Mouse (Mus musculus): Measurements from ENCODE around the gene Rcn1. TPM values are rescaled to one million over a fixed set of nuclear protein-coding genes. Genes with fewer than 3 reads are reported as not detected.

Gene Rcn1
- polyA plus RNA-seq, 1 experiment from 2014 or later: 39.6 TPM

DNA sequence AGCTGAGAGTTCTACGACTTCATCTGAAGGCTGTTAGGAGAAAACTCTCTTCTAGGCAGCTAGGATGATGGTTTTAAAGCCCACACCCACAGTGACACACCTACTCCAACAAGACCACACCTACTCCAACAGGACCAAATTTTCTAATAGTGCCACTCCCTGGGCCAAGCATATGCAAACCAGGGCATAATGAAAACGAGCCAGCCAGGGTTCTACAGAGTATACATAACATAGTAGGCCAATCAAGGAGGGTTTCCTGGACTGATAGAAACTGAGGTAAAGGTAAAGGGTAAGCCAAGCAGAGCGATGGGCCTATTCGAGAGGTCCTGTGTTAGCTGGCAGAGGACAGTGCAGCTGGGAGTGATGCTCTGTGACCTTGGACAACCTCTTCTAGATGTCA, 1.4 kb upstream of the Rcn1 start:
- Histone ChIP-seq H3K4me1 (ENCODE audit: control insufficient read depth, insufficient read depth, low read length) (peaks cover 15% of the 10 kb centered on the region), H3K27ac (ENCODE audit: low read depth, low read length) (no peak overlapping the region), H3K4me3 (ENCODE audit: low read depth, low read length) (no peak overlapping the region), H3K27me3 (replicated peaks; ENCODE audit: control insufficient read depth, insufficient read depth, low read length) (no peaks in the 10 kb centered on the region), H3K9me3 (replicated peaks; ENCODE audit: control insufficient read depth, low read length) (no peaks in the 10 kb centered on the region), H3K9ac (ENCODE audit: low read length) (no peak overlapping the region), H3K36me3 (ENCODE audit: control insufficient read depth, insufficient read depth, low read length) (no peaks in the 10 kb centered on the region), H3K4me2 (ENCODE audit: low read length) (no peak overlapping the region)
- DNase-seq (ENCODE audit: low spot score) (no peak), ATAC-seq (no peak)
- WGBS: 89% methylated on average over 4 of the region's 4 CpGs

DNA sequence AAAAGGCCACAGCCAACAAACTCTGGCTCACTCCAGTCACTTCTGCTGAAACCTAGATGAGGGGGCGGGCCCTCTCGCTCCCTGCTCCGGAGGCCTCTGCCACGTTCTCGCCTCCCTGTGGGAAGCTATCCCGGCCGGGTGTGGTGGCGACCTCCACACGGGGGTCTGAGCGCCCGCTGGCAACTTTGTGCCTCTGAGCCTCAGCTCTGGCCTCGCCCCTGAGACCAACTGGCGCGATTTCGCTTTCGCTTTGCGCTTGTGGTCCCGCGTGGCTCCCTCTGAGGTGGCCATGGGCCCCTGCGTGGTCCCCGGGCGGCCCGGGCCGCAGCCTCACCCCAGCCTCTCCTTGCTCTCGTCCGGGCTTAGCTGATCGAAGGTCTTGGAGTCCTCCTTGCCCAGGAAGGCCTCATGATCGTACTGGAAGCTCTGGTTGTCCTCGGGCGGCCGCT, 459 bp downstream of the Rcn1 start:
- Histone ChIP-seq H3K36me3 (ENCODE audit: control insufficient read depth, insufficient read depth, low read length) (peaks cover 5% of the 10 kb centered on the region; the same call in 1 of the 2 replicates), H3K4me1 (ENCODE audit: control insufficient read depth, insufficient read depth, low read length) (peaks cover 15% of the 10 kb centered on the region), H3K27ac (ENCODE audit: low read depth, low read length) (peak overlapping the region; percentile 88), H3K4me2 (ENCODE audit: low read length) (peak overlapping the region; percentile 95), H3K9ac (ENCODE audit: low read length) (peak overlapping the region; percentile 85), H3K4me3 (ENCODE audit: low read depth, low read length) (peak overlapping the region; percentile 67), H3K27me3 (replicated peaks; ENCODE audit: control insufficient read depth, insufficient read depth, low read length) (no peaks in the 10 kb centered on the region), H3K9me3 (replicated peaks; ENCODE audit: control insufficient read depth, low read length) (no peaks in the 10 kb centered on the region)
- peak; percentile 52 for ATAC-seq
- DNase-seq (ENCODE audit: low spot score): peak; percentile 51
- under 1% methylated on average over 31 of the region's 31 CpGs for whole genome bisulfite sequencing

- peak overlapping the region; percentile 85; the same call in 1 of the 2 replicates for H3K9ac ChIP-seq (ENCODE audit: low read length)
Measured at GRCm38 (mm10) chr2:105397446-105398211, 1.5 kb downstream of the Rcn1 start.

GRCm38 (mm10) chr2:105396066-105396465, 3.1 kb downstream of the Rcn1 start:
- ATAC-seq: no peak
- Histone ChIP-seq H3K9me3 (replicated peaks; ENCODE audit: control insufficient read depth, low read length) (no peaks in the 10 kb centered on the region), H3K9ac (ENCODE audit: low read length) (no peak overlapping the region), H3K4me2 (ENCODE audit: low read length) (no peak overlapping the region), H3K4me1 (ENCODE audit: control insufficient read depth, insufficient read depth, low read length) (peaks cover 15% of the 10 kb centered on the region), H3K36me3 (ENCODE audit: control insufficient read depth, insufficient read depth, low read length) (peaks cover 23% of the 10 kb centered on the region), H3K27ac (ENCODE audit: low read depth, low read length) (no peak overlapping the region), H3K4me3 (ENCODE audit: low read depth, low read length) (no peak overlapping the region), H3K27me3 (replicated peaks; ENCODE audit: control insufficient read depth, insufficient read depth, low read length) (no peaks in the 10 kb centered on the region)
- 96% methylated on average over 9 of the region's 9 CpGs for WGBS
- DNase-seq (ENCODE audit: low spot score): no peak

More at GRCm38 (mm10) chr2:105397446-105398211, 1.5 kb downstream of the Rcn1 start:
- no peak for DNase-seq (ENCODE audit: low spot score)
- Histone ChIP-seq H3K4me2 (ENCODE audit: low read length) (peak overlapping the region; percentile 95), H3K9me3 (replicated peaks; ENCODE audit: control insufficient read depth, low read length) (no peaks in the 10 kb centered on the region), H3K4me1 (ENCODE audit: control insufficient read depth, insufficient read depth, low read length) (peaks cover 15% of the 10 kb centered on the region), H3K27ac (ENCODE audit: low read depth, low read length) (no peak overlapping the region), H3K36me3 (ENCODE audit: control insufficient read depth, insufficient read depth, low read length) (peaks cover 15% of the 10 kb centered on the region), H3K27me3 (replicated peaks; ENCODE audit: control insufficient read depth, insufficient read depth, low read length) (no peaks in the 10 kb centered on the region), H3K4me3 (ENCODE audit: low read depth, low read length) (peak overlapping the region; percentile 67)
- 14% methylated on average over 5 of the region's 5 CpGs for WGBS
- ATAC-seq: no peak

- no peak for ATAC-seq
- no peak overlapping the region for H3K4me3 ChIP-seq (ENCODE audit: low read depth, low read length)
- 88% methylated on average over 4 of the region's 4 CpGs for WGBS
- no peaks in the 10 kb centered on the region for H3K9me3 ChIP-seq (replicated peaks; ENCODE audit: control insufficient read depth, low read length)
- no peak overlapping the region for H3K27ac ChIP-seq (ENCODE audit: low read depth, low read length)
- no peak overlapping the region for H3K9ac ChIP-seq (ENCODE audit: low read length)
- peaks cover 15% of the 10 kb centered on the region for H3K4me1 ChIP-seq (ENCODE audit: control insufficient read depth, insufficient read depth, low read length)
- H3K4me2 ChIP-seq (ENCODE audit: low read length): no peak overlapping the region
- H3K27me3 ChIP-seq (replicated peaks; ENCODE audit: control insufficient read depth, insufficient read depth, low read length): no peaks in the 10 kb centered on the region
- DNase-seq (ENCODE audit: low spot score): no peak
- peaks cover 35% of the 10 kb centered on the region for H3K36me3 ChIP-seq (ENCODE audit: control insufficient read depth, insufficient read depth, low read length)
Measured at GRCm38 (mm10) chr2:105394375-105394774, 4.7 kb downstream of the Rcn1 start.

- Histone ChIP-seq H3K9me3 (replicated peaks; ENCODE audit: control insufficient read depth, low read length) (no peaks in the 10 kb centered on the region), H3K4me3 (ENCODE audit: low read depth, low read length) (no peak overlapping the region), H3K27me3 (replicated peaks; ENCODE audit: control insufficient read depth, insufficient read depth, low read length) (no peaks in the 10 kb centered on the region), H3K36me3 (ENCODE audit: control insufficient read depth, insufficient read depth, low read length) (peaks cover 43% of the 10 kb centered on the region), H3K4me1 (ENCODE audit: control insufficient read depth, insufficient read depth, low read length) (peaks cover 6% of the 10 kb centered on the region), H3K4me2 (ENCODE audit: low read length) (no peak overlapping the region), H3K27ac (ENCODE audit: low read depth, low read length) (no peak overlapping the region), H3K9ac (ENCODE audit: low read length) (no peak overlapping the region)
- DNase-seq (ENCODE audit: low spot score) (no peak), ATAC-seq (no peak)
- 74% methylated on average over 2 of the region's 2 CpGs for WGBS
Measured at GRCm38 (mm10) chr2:105392514-105392913, 6.6 kb downstream of the Rcn1 start.

DNA sequence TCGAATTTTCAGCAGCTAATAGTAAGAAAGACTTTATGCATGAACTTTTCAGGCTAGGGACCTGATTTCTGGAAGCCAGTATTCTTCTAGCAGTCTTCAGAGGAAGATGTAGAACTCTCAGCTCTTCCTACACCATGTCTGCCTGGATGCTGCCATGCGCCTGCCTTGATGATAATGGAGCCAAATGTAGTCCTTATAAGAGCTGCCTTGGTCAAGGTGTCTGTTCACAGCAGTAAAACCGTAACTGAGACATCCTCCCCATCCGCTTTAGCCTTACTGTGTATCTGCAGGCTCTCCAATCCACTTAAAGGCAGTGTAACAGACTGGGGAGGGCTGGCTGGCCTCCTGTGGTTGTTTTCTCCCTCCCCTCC, 7.7 kb downstream of the Rcn1 start:
- H3K27ac ChIP-seq (ENCODE audit: low read depth, low read length): no peak overlapping the region
- H3K9ac ChIP-seq (ENCODE audit: low read length): no peak overlapping the region
- no peaks in the 10 kb centered on the region for H3K4me1 ChIP-seq (ENCODE audit: control insufficient read depth, insufficient read depth, low read length)
- H3K36me3 ChIP-seq (ENCODE audit: control insufficient read depth, insufficient read depth, low read length): peaks cover 44% of the 10 kb centered on the region
- 83% methylated on average over 4 of the region's 4 CpGs for WGBS
- no peak overlapping the region for H3K4me3 ChIP-seq (ENCODE audit: low read depth, low read length)
- H3K9me3 ChIP-seq (replicated peaks; ENCODE audit: control insufficient read depth, low read length): no peaks in the 10 kb centered on the region
- DNase-seq (ENCODE audit: low spot score) (no peak), ATAC-seq (no peak)
- no peak overlapping the region for H3K4me2 ChIP-seq (ENCODE audit: low read length)
- H3K27me3 ChIP-seq (replicated peaks; ENCODE audit: control insufficient read depth, insufficient read depth, low read length): no peaks in the 10 kb centered on the region

GRCm38 (mm10) chr2:105390653-105391413, 8.3 kb downstream of the Rcn1 start:
- DNase-seq (ENCODE audit: low spot score): no peak
- peak; percentile 40; the same call in 1 of the 2 replicates for ATAC-seq
- Histone ChIP-seq H3K9ac (ENCODE audit: low read length) (no peak overlapping the region), H3K27me3 (replicated peaks; ENCODE audit: control insufficient read depth, insufficient read depth, low read length) (no peaks in the 10 kb centered on the region), H3K27ac (ENCODE audit: low read depth, low read length) (no peak overlapping the region), H3K4me1 (ENCODE audit: control insufficient read depth, insufficient read depth, low read length) (no peaks in the 10 kb centered on the region), H3K36me3 (ENCODE audit: control insufficient read depth, insufficient read depth, low read length) (peaks cover 50% of the 10 kb centered on the region), H3K9me3 (replicated peaks; ENCODE audit: control insufficient read depth, low read length) (no peaks in the 10 kb centered on the region), H3K4me3 (ENCODE audit: low read depth, low read length) (no peak overlapping the region), H3K4me2 (ENCODE audit: low read length) (no peak overlapping the region)
- 77% methylated on average over 6 of the region's 6 CpGs for WGBS
